Mouse (Mus musculus) small intestine, adult 2 months (tissue): ENCODE data around the gene Casq1. TPM values are rescaled to one million over a fixed set of nuclear protein-coding genes. Genes with fewer than 3 reads are reported as not detected.

Experiments
- H3K27ac ChIP-seq: fragments of 200-500 bp; 2 replicates; pipeline ENCODE4 v1.5.1; 2012; ENCODE audit warnings: low read depth, low read length, control low read depth, inconsistent platforms; ENCODE audit not compliant: insufficient read depth
- H3K27me3 ChIP-seq: fragments of 200-500 bp; 2 replicates; pipeline ENCODE4 v1.6.1; 2012; ENCODE audit warnings: mild to moderate bottlenecking, moderate library complexity, low read length, inconsistent platforms; ENCODE audit not compliant: control insufficient read depth, insufficient read depth
- H3K36me3 ChIP-seq: fragments of 200-500 bp; 2 replicates; pipeline ENCODE4 v1.6.1; 2012; ENCODE audit warnings: mild to moderate bottlenecking, low read length, control low read depth, inconsistent platforms; ENCODE audit not compliant: control insufficient read depth, insufficient read depth
- H3K4me1 ChIP-seq: fragments of 200-500 bp; 2 replicates; pipeline ENCODE4 v1.6.1; 2012; ENCODE audit warnings: low read length, inconsistent platforms, mixed read lengths; ENCODE audit not compliant: control insufficient read depth, insufficient read depth, insufficient read length
- H3K4me3 ChIP-seq: fragments of 200-500 bp; 2 replicates; pipeline ENCODE4 v1.5.1; 2012; ENCODE audit warnings: low read depth, mild to moderate bottlenecking, control low read depth, inconsistent platforms, low read length, moderate library complexity
- CTCF ChIP-seq: fragments of 200-500 bp; IDR thresholded peaks from 2 replicates; pipeline ENCODE4 v1.5.1; 2012; ENCODE audit warnings: low read depth, mild to moderate bottlenecking, control low read depth, inconsistent platforms, low read length, moderate library complexity, mixed read lengths; ENCODE audit not compliant: insufficient replicate concordance, insufficient read length; ENCODE audit errors: extremely low read depth
- POLR2A ChIP-seq: fragments of 200-500 bp; IDR thresholded peaks from 2 replicates; pipeline ENCODE4 v1.6.1; 2012; ENCODE audit warnings: low read depth, mild to moderate bottlenecking, control low read depth, inconsistent platforms, low read length, moderate library complexity
- WGBS: fragments of 180-500 bp; shearing (Covaris S2); methylation state at CpG from one replicate; pipeline ENCODE4 v1.1.7; 2018; 5-methylcytosine and 5-hydroxymethylcytosine counted together
- polyA plus RNA-seq: library from polyadenylated mRNA; depleted of rRNA; stranded (reverse); fragments of >200 nt; gene quantifications from 2 replicates; pipeline ENCODE4 v1.2.3, GENCODE M21; 2012

The Casq1 gene
- polyA plus RNA-seq, 1 experiment = 0.18 TPM

GRCm38 (mm10) chr1:172200871-172201447, 18.7 kb downstream of the Casq1 start:
- H3K27ac ChIP-seq = no peak overlapping the region
- H3K36me3 ChIP-seq = peaks cover 26% of the 10 kb centered on the region
- no peaks in the 10 kb centered on the region for H3K27me3 ChIP-seq
- H3K4me3 ChIP-seq = no peak overlapping the region
- H3K4me1 ChIP-seq = peaks cover 9% of the 10 kb centered on the region
- 86% methylated on average over 7 of the region's 7 CpGs for WGBS
- TF ChIP-seq POLR2A (no peak), CTCF (no peak)

GRCm38 (mm10) chr1:172200161-172200560, 19.5 kb downstream of the Casq1 start:
- Histone ChIP-seq H3K36me3 (peaks cover 32% of the 10 kb centered on the region), H3K4me3 (no peak overlapping the region), H3K27ac (no peak overlapping the region), H3K27me3 (no peaks in the 10 kb centered on the region), H3K4me1 (peaks cover 3% of the 10 kb centered on the region; the same call in 1 of the 2 replicates)
- WGBS = 40% methylated on average over 5 of the region's 5 CpGs
- TF ChIP-seq POLR2A (no peak), CTCF (no peak)

- Histone ChIP-seq H3K27ac (no peak overlapping the region), H3K27me3 (no peaks in the 10 kb centered on the region), H3K36me3 (peaks cover 43% of the 10 kb centered on the region), H3K4me1 (no peaks in the 10 kb centered on the region; the same call in 1 of the 2 replicates), H3K4me3 (no peak overlapping the region)
- 76% methylated on average over 4 of the region's 4 CpGs for WGBS
- no peak for TF ChIP-seq CTCF
- no peak for TF ChIP-seq POLR2A
Observed at GRCm38 (mm10) chr1:172198996-172199395, 20.7 kb downstream of the Casq1 start.

GRCm38 (mm10) chr1:172198316-172198715, 21.4 kb downstream of the Casq1 start:
- Histone ChIP-seq H3K4me1 (no peaks in the 10 kb centered on the region; the same call in 1 of the 2 replicates), H3K27me3 (no peaks in the 10 kb centered on the region), H3K4me3 (no peak overlapping the region), H3K36me3 (peaks cover 49% of the 10 kb centered on the region), H3K27ac (no peak overlapping the region)
- TF ChIP-seq CTCF (no peak), POLR2A (no peak)
- WGBS = 89% methylated on average over 8 of the region's 8 CpGs

GRCm38 (mm10) chr1:172197851-172198250, 21.8 kb downstream of the Casq1 start:
- 87% methylated on average over 5 of the region's 5 CpGs for WGBS
- peaks cover 49% of the 10 kb centered on the region for H3K36me3 ChIP-seq
- no peak for TF ChIP-seq POLR2A
- TF ChIP-seq CTCF = no peak

GRCm38 (mm10) chr1:172197146-172197545, 22.5 kb downstream of the Casq1 start:
- 82% methylated on average over 3 of the region's 3 CpGs for WGBS
- no peaks in the 10 kb centered on the region for H3K27me3 ChIP-seq
- H3K4me1 ChIP-seq = no peaks in the 10 kb centered on the region; the same call in 1 of the 2 replicates
- peaks cover 53% of the 10 kb centered on the region for H3K36me3 ChIP-seq
- no peak for TF ChIP-seq CTCF
- TF ChIP-seq POLR2A = no peak
- no peak overlapping the region for H3K4me3 ChIP-seq
- no peak overlapping the region for H3K27ac ChIP-seq

More at GRCm38 (mm10) chr1:172197851-172198250, 21.8 kb downstream of the Casq1 start:
- Histone ChIP-seq H3K4me3 (no peak overlapping the region), H3K27me3 (no peaks in the 10 kb centered on the region), H3K27ac (no peak overlapping the region), H3K4me1 (no peaks in the 10 kb centered on the region; the same call in 1 of the 2 replicates)

- no peak overlapping the region for H3K27ac ChIP-seq
- H3K4me1 ChIP-seq = no peaks in the 10 kb centered on the region
- no peaks in the 10 kb centered on the region for H3K27me3 ChIP-seq
- whole genome bisulfite sequencing = 58% methylated on average over 8 of the region's 8 CpGs
- no peak for TF ChIP-seq POLR2A
- TF ChIP-seq CTCF = no peak
- H3K36me3 ChIP-seq = peaks cover 68% of the 10 kb centered on the region
- no peak overlapping the region for H3K4me3 ChIP-seq
Observed at GRCm38 (mm10) chr1:172194435-172194834, 25.2 kb downstream of the Casq1 start.
